Mouse (Mus musculus): ENCODE data around the gene Lpp. TPM values are rescaled to one million over a fixed set of nuclear protein-coding genes. Genes with fewer than 3 reads are reported as not detected.
A peak's percentile ranks its signal among the peaks of the same experiment; 100 is the strongest.

The Lpp gene
- polyA plus RNA-seq, 1 experiment from 2014 or later, result 10.7 TPM

GRCm38 (mm10) chr16:24895160-24895559 lies 501.9 kb downstream of the Lpp start:
- H3K4me3 ChIP-seq, result no peak overlapping the region
- ATAC-seq (replicated peaks), result no peak
- no peaks in the 10 kb centered on the region for H3K9me3 ChIP-seq
- H3K36me3 ChIP-seq, result no peaks in the 10 kb centered on the region
- no peaks in the 10 kb centered on the region for H3K27me3 ChIP-seq
- H3K4me1 ChIP-seq, result 0 out of 2 replicates have a peak, but pooled peaks cover 1% of the 10 kb centered on the region
- no peak overlapping the region for H3K27ac ChIP-seq (replicated peaks)
- H3K4me2 ChIP-seq (replicated peaks), result no peak overlapping the region
- 82% methylated on average over 5 of the region's 5 CpGs for WGBS
- no peak overlapping the region for H3K9ac ChIP-seq (replicated peaks)

DNA sequence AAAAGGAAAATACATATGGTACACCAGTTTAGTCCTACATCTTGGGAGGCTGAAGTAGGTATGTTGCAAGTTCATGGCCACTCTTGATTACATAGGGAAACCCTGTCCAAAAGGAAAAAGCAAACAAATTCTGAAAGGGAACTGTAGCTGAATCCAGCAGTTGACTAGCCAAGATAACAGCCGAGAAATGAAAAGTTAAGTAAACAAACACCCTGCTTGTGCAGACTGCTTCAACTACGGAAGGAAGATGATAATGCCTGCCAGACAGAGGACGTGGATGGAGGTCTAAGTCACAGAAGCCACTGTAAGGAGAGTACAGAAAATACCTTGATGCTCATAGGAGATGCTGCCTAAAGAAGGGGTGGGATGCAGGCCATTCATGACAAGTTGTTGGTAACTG lies 504.3 kb downstream of the Lpp start:
- Histone ChIP-seq H3K4me1 (0 out of 2 replicates have a peak, but pooled peaks cover 9% of the 10 kb centered on the region), H3K36me3 (no peaks in the 10 kb centered on the region), H3K27me3 (no peaks in the 10 kb centered on the region), H3K9me3 (no peaks in the 10 kb centered on the region), H3K27ac (replicated peaks) (no peak overlapping the region), H3K4me2 (replicated peaks) (no peak overlapping the region), H3K4me3 (no peak overlapping the region), H3K9ac (replicated peaks) (no peak overlapping the region)
- 83% methylated on average over 3 of the region's 3 CpGs for WGBS
- ATAC-seq (replicated peaks), result no peak

DNA sequence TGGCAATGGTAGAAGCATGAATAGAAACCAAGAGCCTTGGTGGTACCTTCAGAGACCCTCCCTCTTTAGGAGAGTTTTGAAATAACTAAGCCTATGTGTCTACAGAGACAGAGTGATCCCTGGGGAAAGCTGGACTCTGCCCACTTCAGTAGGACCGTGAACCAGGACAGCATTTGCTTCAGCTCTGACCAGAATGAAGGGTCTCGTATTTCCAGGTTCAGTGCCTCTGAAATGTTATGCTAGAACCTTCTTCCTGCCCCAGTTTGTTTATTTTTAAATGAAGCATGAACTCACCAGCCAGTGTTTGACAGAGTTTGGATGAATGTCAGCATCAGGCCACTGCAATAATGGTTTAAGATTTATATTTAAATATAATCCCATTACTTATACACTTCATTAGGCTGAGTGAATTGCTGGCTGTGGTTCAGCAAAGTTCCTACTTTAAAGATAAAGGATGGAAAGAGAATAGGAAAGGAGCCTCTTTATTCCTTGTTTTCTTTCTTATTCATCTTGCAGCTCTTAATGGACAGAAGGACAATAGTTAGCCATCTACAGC lies 507.0 kb downstream of the Lpp start:
- 0 out of 2 replicates have a peak, but pooled peaks cover 9% of the 10 kb centered on the region for H3K4me1 ChIP-seq
- no peak for ATAC-seq (replicated peaks)
- H3K4me2 ChIP-seq (replicated peaks), result no peak overlapping the region
- H3K9me3 ChIP-seq, result no peaks in the 10 kb centered on the region
- no peaks in the 10 kb centered on the region for H3K27me3 ChIP-seq
- WGBS, result 17% methylated on average over 2 of the region's 2 CpGs
- no peak overlapping the region for H3K27ac ChIP-seq (replicated peaks)
- H3K9ac ChIP-seq (replicated peaks), result no peak overlapping the region
- no peaks in the 10 kb centered on the region for H3K36me3 ChIP-seq
- no peak overlapping the region for H3K4me3 ChIP-seq

DNA sequence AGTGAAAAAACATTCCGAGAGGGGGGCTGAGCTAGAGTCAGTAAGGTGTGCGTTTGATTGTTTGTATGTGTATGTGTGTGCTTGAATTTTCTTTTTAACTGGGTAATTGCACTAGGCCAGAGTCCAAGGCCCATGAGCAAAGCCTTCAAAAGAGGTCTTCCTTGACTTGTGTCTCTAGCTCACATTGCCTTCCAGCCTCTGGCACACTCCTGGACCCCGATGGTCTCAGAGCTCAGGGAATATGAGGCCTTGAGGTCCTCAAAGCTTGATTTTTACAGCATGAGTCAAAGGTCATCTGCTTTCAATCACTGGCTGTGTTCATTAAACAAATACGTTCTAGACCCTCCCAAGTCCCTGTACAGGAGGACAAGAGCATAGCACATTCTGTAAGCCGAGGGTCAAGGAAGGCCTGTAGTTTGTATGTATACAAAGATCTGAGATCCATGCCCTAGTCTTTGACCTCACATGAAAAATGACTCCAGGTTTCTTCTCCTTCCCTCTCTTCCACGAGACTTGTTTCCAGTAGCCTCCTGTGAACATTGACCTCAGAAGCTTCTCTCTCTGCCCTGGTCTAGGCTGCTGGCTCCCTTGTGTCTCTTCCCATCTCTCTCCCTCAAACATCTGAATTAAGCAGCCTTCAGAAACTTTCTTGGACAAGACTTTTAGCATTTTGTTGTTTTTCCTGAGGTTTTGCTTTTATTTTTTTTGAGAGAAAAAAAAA lies 508.0 kb downstream of the Lpp start:
- no peaks in the 10 kb centered on the region for H3K36me3 ChIP-seq
- H3K9ac ChIP-seq (replicated peaks), result no peak overlapping the region
- 0 out of 2 replicates have a peak, but pooled peaks cover 9% of the 10 kb centered on the region for H3K4me1 ChIP-seq
- no peak overlapping the region for H3K4me2 ChIP-seq (replicated peaks)
- WGBS, result 79% methylated on average over 6 of the region's 6 CpGs
- no peaks in the 10 kb centered on the region for H3K27me3 ChIP-seq
- no peak overlapping the region for H3K27ac ChIP-seq (replicated peaks)
- ATAC-seq (replicated peaks), result no peak
- H3K4me3 ChIP-seq, result no peak overlapping the region
- no peaks in the 10 kb centered on the region for H3K9me3 ChIP-seq

- no peak overlapping the region for H3K4me3 ChIP-seq
- 95% methylated on average over 1 of the region's 1 CpGs for WGBS
- no peak overlapping the region for H3K27ac ChIP-seq (replicated peaks)
- 0 out of 2 replicates have a peak, but pooled peaks cover 9% of the 10 kb centered on the region for H3K4me1 ChIP-seq
- H3K27me3 ChIP-seq, result no peaks in the 10 kb centered on the region
- no peak overlapping the region for H3K4me2 ChIP-seq (replicated peaks)
- no peak overlapping the region for H3K9ac ChIP-seq (replicated peaks)
- H3K36me3 ChIP-seq, result no peaks in the 10 kb centered on the region
- ATAC-seq (replicated peaks), result no peak
- no peaks in the 10 kb centered on the region for H3K9me3 ChIP-seq
Measured at GRCm38 (mm10) chr16:24902111-24902510, 508.8 kb downstream of the Lpp start.

- ATAC-seq (replicated peaks), result peak; percentile 14; the same call in 1 of the 2 replicates
- 81% methylated on average over 1 of the region's 1 CpGs for WGBS
Measured at GRCm38 (mm10) chr16:24908926-24909325, 515.6 kb downstream of the Lpp start.

DNA sequence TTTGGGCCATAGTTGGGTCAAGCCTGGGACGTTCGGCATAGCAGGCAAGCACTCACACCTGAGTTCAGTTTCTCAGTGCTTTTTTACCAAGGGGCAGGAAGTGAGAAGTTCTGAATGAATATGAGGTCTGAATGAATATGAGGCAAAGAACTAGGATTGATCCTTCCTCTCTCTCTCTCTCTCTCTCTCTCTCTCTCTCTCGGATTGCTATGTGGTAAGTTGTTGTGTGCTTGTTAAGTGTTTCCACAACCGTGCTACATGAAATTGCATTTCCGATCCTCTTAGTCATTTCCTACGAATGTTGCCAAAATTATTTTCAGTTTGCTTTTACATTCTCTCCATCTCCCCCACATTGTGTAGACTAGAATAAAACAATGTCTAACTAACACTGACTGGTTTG lies 517.0 kb downstream of the Lpp start:
- WGBS, result 82% methylated on average over 6 of the region's 6 CpGs
- Histone ChIP-seq H3K27me3 (no peaks in the 10 kb centered on the region), H3K4me3 (no peak overlapping the region), H3K4me2 (replicated peaks) (no peak overlapping the region), H3K4me1 (peaks cover 22% of the 10 kb centered on the region), H3K27ac (replicated peaks) (no peak overlapping the region), H3K36me3 (no peaks in the 10 kb centered on the region), H3K9ac (replicated peaks) (no peak overlapping the region), H3K9me3 (no peaks in the 10 kb centered on the region)
- ATAC-seq (replicated peaks), result no peak

More at GRCm38 (mm10) chr16:24908926-24909325, 515.6 kb downstream of the Lpp start:
- Histone ChIP-seq H3K4me2 (replicated peaks) (no peak overlapping the region), H3K4me3 (no peak overlapping the region), H3K9me3 (no peaks in the 10 kb centered on the region), H3K4me1 (peaks cover 13% of the 10 kb centered on the region), H3K9ac (replicated peaks) (no peak overlapping the region), H3K27me3 (no peaks in the 10 kb centered on the region), H3K36me3 (no peaks in the 10 kb centered on the region), H3K27ac (replicated peaks) (no peak overlapping the region)

GRCm38 (mm10) chr16:24910834-24911233 lies 517.5 kb downstream of the Lpp start:
- Histone ChIP-seq H3K4me3 (no peak overlapping the region), H3K4me2 (replicated peaks) (no peak overlapping the region), H3K27me3 (no peaks in the 10 kb centered on the region), H3K27ac (replicated peaks) (no peak overlapping the region), H3K9ac (replicated peaks) (no peak overlapping the region), H3K4me1 (peaks cover 22% of the 10 kb centered on the region), H3K9me3 (no peaks in the 10 kb centered on the region), H3K36me3 (no peaks in the 10 kb centered on the region)
- WGBS, result 49% methylated on average over 3 of the region's 3 CpGs
- ATAC-seq (replicated peaks), result no peak

DNA sequence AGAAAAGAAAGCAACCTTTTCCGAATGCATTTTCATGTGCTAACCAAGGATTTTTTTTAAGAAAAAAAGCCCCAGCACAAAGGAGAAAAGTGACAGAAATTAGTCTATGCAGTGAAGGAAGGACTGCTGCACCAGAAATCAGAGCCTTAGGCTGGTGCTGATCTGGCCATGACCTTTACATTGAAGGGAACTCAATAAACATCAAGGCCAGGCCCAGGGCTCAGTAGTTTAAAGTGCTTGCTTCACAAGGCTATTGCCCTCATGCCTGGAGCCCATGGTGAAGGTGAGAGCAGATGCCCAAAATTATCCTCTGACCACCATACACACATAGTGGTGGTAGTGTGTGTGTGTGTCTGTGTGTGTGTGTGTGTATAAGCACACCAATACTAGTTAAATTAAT lies 519.1 kb downstream of the Lpp start:
- no peaks in the 10 kb centered on the region for H3K36me3 ChIP-seq
- no peak overlapping the region for H3K4me2 ChIP-seq (replicated peaks)
- H3K27me3 ChIP-seq, result no peaks in the 10 kb centered on the region
- WGBS, result 82% methylated on average over 1 of the region's 1 CpGs
- no peak overlapping the region for H3K9ac ChIP-seq (replicated peaks)
- H3K4me1 ChIP-seq, result peaks cover 22% of the 10 kb centered on the region
- no peak overlapping the region for H3K27ac ChIP-seq (replicated peaks)
- no peak for ATAC-seq (replicated peaks)
- no peaks in the 10 kb centered on the region for H3K9me3 ChIP-seq
- H3K4me3 ChIP-seq, result no peak overlapping the region

- peaks cover 22% of the 10 kb centered on the region for H3K4me1 ChIP-seq
- no peaks in the 10 kb centered on the region for H3K9me3 ChIP-seq
- H3K27me3 ChIP-seq, result no peaks in the 10 kb centered on the region
- H3K4me3 ChIP-seq, result no peak overlapping the region
- 94% methylated on average over 3 of the region's 3 CpGs for WGBS
- no peak overlapping the region for H3K27ac ChIP-seq (replicated peaks)
- no peak overlapping the region for H3K4me2 ChIP-seq (replicated peaks)
- ATAC-seq (replicated peaks), result no peak
- H3K36me3 ChIP-seq, result no peaks in the 10 kb centered on the region
- no peak overlapping the region for H3K9ac ChIP-seq (replicated peaks)
Measured at GRCm38 (mm10) chr16:24913021-24913420, 519.7 kb downstream of the Lpp start.

GRCm38 (mm10) chr16:24913641-24914392 lies 520.5 kb downstream of the Lpp start:
- no peak overlapping the region for H3K4me3 ChIP-seq
- H3K27me3 ChIP-seq, result no peaks in the 10 kb centered on the region
- H3K27ac ChIP-seq (replicated peaks), result peak overlapping the region; percentile 54
- H3K9ac ChIP-seq (replicated peaks), result no peak overlapping the region
- no peak overlapping the region for H3K4me2 ChIP-seq (replicated peaks)
- H3K4me1 ChIP-seq, result peaks cover 21% of the 10 kb centered on the region
- 81% methylated on average over 7 of the region's 7 CpGs for WGBS
- no peaks in the 10 kb centered on the region for H3K36me3 ChIP-seq
- no peaks in the 10 kb centered on the region for H3K9me3 ChIP-seq
- ATAC-seq (replicated peaks), result no peak

- no peak overlapping the region for H3K9ac ChIP-seq (replicated peaks)
- H3K27ac ChIP-seq (replicated peaks), result peak overlapping the region; percentile 54
- no peaks in the 10 kb centered on the region for H3K27me3 ChIP-seq
- no peaks in the 10 kb centered on the region for H3K9me3 ChIP-seq
- H3K36me3 ChIP-seq, result no peaks in the 10 kb centered on the region
- peak; percentile 72 for ATAC-seq (replicated peaks)
- no peak overlapping the region for H3K4me2 ChIP-seq (replicated peaks)
- peaks cover 17% of the 10 kb centered on the region for H3K4me1 ChIP-seq
- WGBS, result 28% methylated on average over 3 of the region's 3 CpGs
- no peak overlapping the region for H3K4me3 ChIP-seq
Measured at GRCm38 (mm10) chr16:24914393-24914751, 521.1 kb downstream of the Lpp start.
